Mouse (Mus musculus): ENCODE measurements around the gene Rab7b.

The Rab7b gene

GRCm38 (mm10) chr1:131688475-131688874 is at the start of gene Rab7b:
TSS of gene Rab7b (plus strand) at chr1:131688695.
- DNase-seq (ENCODE audit: low spot score): peak; percentile 57

GRCm38 (mm10) chr1:131640062-131640461 is 48.4 kb upstream of the Rab7b start:
- no peak for DNase-seq (ENCODE audit: low spot score)

- no peak for DNase-seq (ENCODE audit: low spot score)
These were observed 46.9 kb upstream of the Rab7b start for GRCm38 (mm10) chr1:131641565-131641964.

GRCm38 (mm10) chr1:131642251-131642650 is 46.2 kb upstream of the Rab7b start:
- no peak for DNase-seq (ENCODE audit: low spot score)

- no peak for DNase-seq (ENCODE audit: low spot score)
These were observed 35.6 kb upstream of the Rab7b start for GRCm38 (mm10) chr1:131652670-131653443.

GRCm38 (mm10) chr1:131655601-131656000 is 32.9 kb upstream of the Rab7b start:
- DNase-seq (ENCODE audit: low spot score): no peak

- peak; percentile 85 for DNase-seq (ENCODE audit: low spot score)
These were observed 30.5 kb upstream of the Rab7b start for GRCm38 (mm10) chr1:131657945-131658354.

- no peak for DNase-seq (ENCODE audit: low spot score)
These were observed 28.9 kb upstream of the Rab7b start for GRCm38 (mm10) chr1:131659512-131660085.

GRCm38 (mm10) chr1:131660266-131660665 is 28.2 kb upstream of the Rab7b start:
- no peak for DNase-seq (ENCODE audit: low spot score)

GRCm38 (mm10) chr1:131660716-131661472 is 27.6 kb upstream of the Rab7b start:
- no peak for DNase-seq (ENCODE audit: low spot score)

GRCm38 (mm10) chr1:131661749-131662148 is 26.7 kb upstream of the Rab7b start:
- DNase-seq (ENCODE audit: low spot score): no peak

- DNase-seq (ENCODE audit: low spot score): no peak
These were observed 25.1 kb upstream of the Rab7b start for GRCm38 (mm10) chr1:131663286-131663995.

- DNase-seq (ENCODE audit: low spot score): no peak
These were observed 24.4 kb upstream of the Rab7b start for GRCm38 (mm10) chr1:131664136-131664535.

GRCm38 (mm10) chr1:131665886-131666285 is 22.6 kb upstream of the Rab7b start:
- no peak for DNase-seq (ENCODE audit: low spot score)

GRCm38 (mm10) chr1:131671113-131671512 is 17.4 kb upstream of the Rab7b start:
- no peak for DNase-seq (ENCODE audit: low spot score)

GRCm38 (mm10) chr1:131672361-131672760 is 16.1 kb upstream of the Rab7b start:
- no peak for DNase-seq (ENCODE audit: low spot score)

GRCm38 (mm10) chr1:131679644-131680043 is 8.9 kb upstream of the Rab7b start:
- no peak for DNase-seq (ENCODE audit: low spot score)

- no peak for DNase-seq (ENCODE audit: low spot score)
These were observed 756 bp upstream of the Rab7b start for GRCm38 (mm10) chr1:131687739-131688138.

- DNase-seq (ENCODE audit: low spot score): no peak
These were observed 521 bp downstream of the Rab7b start for GRCm38 (mm10) chr1:131689016-131689415.

- no peak for DNase-seq (ENCODE audit: low spot score)
These were observed 1.4 kb downstream of the Rab7b start for GRCm38 (mm10) chr1:131689899-131690298.

- DNase-seq (ENCODE audit: low spot score): peak; percentile 69
These were observed 1.9 kb downstream of the Rab7b start for GRCm38 (mm10) chr1:131690435-131690834.

GRCm38 (mm10) chr1:131691356-131691755 is 2.9 kb downstream of the Rab7b start:
- no peak for DNase-seq (ENCODE audit: low spot score)
